Mouse (Mus musculus) spleen, adult 2 months (tissue): ENCODE results near the gene Rpl12. TPM values are rescaled to one million over a fixed set of nuclear protein-coding genes. Genes with fewer than 3 reads are reported as not detected.

Source experiments
- DNase-seq, 2 experiments: peaks; one replicate each; pipeline versions ENCODE4 v3.0.0 to v3.0.0-alpha.2; 2012 to 2021; ENCODE audit warnings: low spot score in 2 of 2, low read depth in 1 of 2
- H3K27ac ChIP-seq: fragments of 200-500 bp; 2 replicates; pipeline ENCODE4 v1.5.1; 2012; ENCODE audit warnings: low read length, inconsistent platforms; ENCODE audit not compliant: insufficient read depth
- H3K27me3 ChIP-seq: fragments of 200-500 bp; 2 replicates; pipeline ENCODE4 v1.6.1; 2012; ENCODE audit warnings: mild to moderate bottlenecking, moderate library complexity, low read length, inconsistent platforms; ENCODE audit not compliant: control insufficient read depth, insufficient read depth
- H3K36me3 ChIP-seq: fragments of 200-500 bp; 2 replicates; pipeline ENCODE4 v1.6.1; 2012; ENCODE audit warnings: mild to moderate bottlenecking, low read length, inconsistent platforms; ENCODE audit not compliant: control insufficient read depth, insufficient read depth
- H3K4me1 ChIP-seq: fragments of 200-500 bp; 2 replicates; pipeline ENCODE4 v1.6.1; 2011; ENCODE audit warnings: inconsistent platforms; ENCODE audit not compliant: control insufficient read depth, insufficient read depth, insufficient read length
- H3K4me3 ChIP-seq: fragments of 200-500 bp; 2 replicates; pipeline ENCODE4 v1.5.1; 2011; ENCODE audit warnings: mild to moderate bottlenecking, inconsistent platforms; ENCODE audit not compliant: insufficient read depth, insufficient read length; ENCODE audit errors: extremely low read depth
- CTCF ChIP-seq: fragments of 200-500 bp; IDR thresholded peaks from 2 replicates; pipeline ENCODE4 v1.5.1; 2011; ENCODE audit warnings: mild to moderate bottlenecking, inconsistent platforms; ENCODE audit not compliant: insufficient read depth, insufficient read length, insufficient replicate concordance; ENCODE audit errors: extremely low read depth
- POLR2A ChIP-seq: fragments of 200-500 bp; IDR thresholded peaks from 2 replicates; pipeline ENCODE4 v1.6.1; 2011; ENCODE audit warnings: low read depth, low read length, inconsistent platforms
- WGBS: fragments of 180-500 bp; shearing (Covaris S2); methylation state at CpG from one replicate; pipeline ENCODE4 v1.1.7; 2018; 5-methylcytosine and 5-hydroxymethylcytosine counted together
- polyA plus RNA-seq: library from polyadenylated mRNA; depleted of rRNA; stranded (reverse); fragments of >200 nt; gene quantifications from 2 replicates; pipeline ENCODE4 v1.2.3, GENCODE M21; 2012

Rpl12 gene
- polyA plus RNA-seq, 1 experiment = 627 TPM

GRCm38 (mm10) chr2:32921235-32921634, 40.1 kb upstream of the Rpl12 start:
- no peak for DNase-seq
- H3K36me3 ChIP-seq = no peaks in the 10 kb centered on the region

DNA sequence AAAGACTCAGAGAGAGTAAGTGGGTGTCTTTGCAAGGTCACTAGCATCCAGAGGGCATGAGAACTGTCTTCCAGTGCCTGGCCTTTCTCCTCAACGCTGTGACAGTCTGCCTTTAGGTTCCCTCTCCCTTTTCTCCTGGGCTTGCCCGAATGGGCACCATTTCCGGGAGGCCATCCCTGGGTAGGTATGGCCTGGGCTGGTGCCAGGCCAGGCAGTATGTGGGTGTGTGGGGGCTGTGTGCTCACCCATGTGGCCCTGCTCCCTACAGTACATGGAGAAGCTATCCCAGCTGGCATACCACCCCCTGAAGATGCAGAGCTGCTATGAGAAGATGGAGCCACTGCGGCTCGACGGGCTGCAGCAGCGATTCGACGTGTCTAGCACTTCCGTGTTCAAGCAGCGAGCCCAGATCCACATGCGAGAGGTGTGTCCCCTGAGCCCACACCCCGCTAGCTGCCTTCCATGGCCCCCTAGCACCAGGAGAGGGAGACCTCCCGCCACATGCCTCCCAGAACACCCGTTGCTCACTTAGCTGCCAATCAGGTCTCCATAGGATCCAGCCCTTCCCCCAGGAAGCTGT, 39.5 kb upstream of the Rpl12 start:
- H3K4me3 ChIP-seq = no peak overlapping the region
- H3K27me3 ChIP-seq = no peaks in the 10 kb centered on the region
- no peaks in the 10 kb centered on the region; the same call in 1 of the 2 replicates for H3K4me1 ChIP-seq
- no peak for DNase-seq
- H3K36me3 ChIP-seq = no peaks in the 10 kb centered on the region
- H3K27ac ChIP-seq = no peak overlapping the region
- TF ChIP-seq CTCF = no peak
- 94% methylated on average over 15 of the region's 15 CpGs for WGBS

More at GRCm38 (mm10) chr2:32921235-32921634, 40.1 kb upstream of the Rpl12 start:
- Histone ChIP-seq H3K4me3 (no peak overlapping the region), H3K27ac (no peak overlapping the region), H3K27me3 (no peaks in the 10 kb centered on the region), H3K4me1 (no peaks in the 10 kb centered on the region; the same call in 1 of the 2 replicates)
- TF ChIP-seq POLR2A = no peak
- TF ChIP-seq CTCF = no peak
- 74% methylated on average over 7 of the region's 7 CpGs for WGBS

DNA sequence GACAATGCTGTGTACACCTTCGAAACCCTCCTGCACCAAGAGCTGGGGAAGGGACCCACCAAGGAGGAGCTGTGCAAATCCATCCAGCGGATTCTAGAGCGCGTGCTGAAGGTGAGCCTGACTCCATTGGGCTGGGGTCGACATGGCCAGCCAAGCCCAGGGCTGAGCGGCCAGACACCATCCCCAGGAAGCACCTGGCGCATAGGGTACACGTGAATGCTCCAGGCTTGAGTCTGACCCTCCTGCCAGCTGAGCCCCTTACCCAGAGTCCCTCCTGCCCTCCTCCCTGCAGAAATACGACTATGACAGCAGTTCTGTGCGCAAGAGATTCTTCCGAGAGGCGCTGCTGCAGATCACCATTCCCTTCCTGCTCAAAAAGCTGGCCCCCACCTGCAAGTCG, 38.8 kb upstream of the Rpl12 start:
- WGBS = 92% methylated on average over 13 of the region's 13 CpGs
- no peak overlapping the region for H3K27ac ChIP-seq
- DNase-seq = no peak
- H3K27me3 ChIP-seq = no peaks in the 10 kb centered on the region
- no peaks in the 10 kb centered on the region for H3K36me3 ChIP-seq
- TF ChIP-seq POLR2A (no peak), CTCF (no peak)
- H3K4me3 ChIP-seq = no peak overlapping the region
- H3K4me1 ChIP-seq = no peaks in the 10 kb centered on the region

DNA sequence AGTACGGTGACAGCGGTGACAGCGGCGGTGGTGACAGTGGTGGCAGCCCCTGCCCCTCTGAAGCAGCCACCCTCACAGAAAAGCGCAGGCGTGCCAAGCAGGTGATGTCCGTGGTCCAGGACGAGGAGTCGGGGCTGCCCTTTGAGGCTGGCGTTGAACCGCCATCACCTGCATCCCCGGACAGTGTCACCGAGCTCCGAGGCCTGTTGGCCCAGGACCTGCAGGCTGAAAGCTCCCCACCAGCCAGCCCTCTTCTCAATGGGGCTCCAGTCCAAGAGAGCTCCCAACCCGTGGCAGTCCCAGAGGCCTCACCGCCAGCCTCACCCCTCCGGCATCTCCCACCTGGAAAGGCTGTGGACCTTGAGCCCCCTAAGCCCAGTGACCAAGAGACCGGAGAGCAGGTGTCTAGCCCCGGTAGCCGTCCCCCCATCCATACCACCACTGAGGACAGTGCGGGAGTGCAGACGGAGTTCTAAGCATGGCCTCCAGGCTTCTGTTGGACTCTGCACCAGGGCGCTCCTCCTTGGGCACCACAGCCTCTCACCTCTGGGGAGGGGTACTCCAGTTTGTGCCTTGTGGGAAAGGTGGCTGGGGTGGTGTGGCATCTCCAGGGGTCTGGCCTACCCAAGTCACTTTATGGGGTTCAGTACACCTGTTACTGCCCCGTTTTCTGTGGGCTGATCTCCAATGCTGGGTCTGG, 37.7 kb upstream of the Rpl12 start:
- no peak overlapping the region for H3K4me3 ChIP-seq
- no peak for TF ChIP-seq CTCF
- no peak for TF ChIP-seq POLR2A
- no peak for DNase-seq
- no peaks in the 10 kb centered on the region for H3K4me1 ChIP-seq
- WGBS = 92% methylated on average over 24 of the region's 24 CpGs
- no peak overlapping the region for H3K27ac ChIP-seq
- no peaks in the 10 kb centered on the region for H3K27me3 ChIP-seq
- H3K36me3 ChIP-seq = no peaks in the 10 kb centered on the region; the same call in 1 of the 2 replicates

DNA sequence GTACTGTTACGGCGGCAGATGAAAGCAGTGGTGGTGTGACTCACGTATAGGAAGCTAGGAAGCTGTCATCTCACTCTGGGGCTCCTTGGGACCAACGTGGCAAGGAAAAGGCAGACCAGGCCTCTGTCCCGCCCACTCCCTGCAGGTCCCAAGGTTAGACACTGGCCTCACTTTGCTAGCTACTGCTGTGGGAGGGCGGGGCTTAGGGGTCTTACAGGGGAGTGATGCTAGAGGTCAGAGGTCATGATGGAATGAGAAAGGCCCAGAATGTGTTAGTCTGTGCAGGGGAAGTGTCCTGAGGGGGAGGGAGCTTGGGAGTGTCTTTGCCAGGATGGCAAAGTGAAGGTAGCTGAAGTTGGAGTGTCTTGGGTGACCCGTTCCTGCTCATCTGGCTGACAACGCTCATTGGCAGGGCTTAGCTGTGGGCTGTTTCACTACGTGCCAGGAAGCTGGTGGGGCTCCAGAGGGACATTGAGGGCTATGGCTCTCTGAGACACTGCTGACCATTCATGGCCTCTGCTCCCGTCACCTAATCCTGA, 37.0 kb upstream of the Rpl12 start:
- 81% methylated on average over 10 of the region's 10 CpGs for WGBS
- Histone ChIP-seq H3K4me1 (no peaks in the 10 kb centered on the region), H3K27ac (no peak overlapping the region), H3K36me3 (no peaks in the 10 kb centered on the region; the same call in 1 of the 2 replicates), H3K27me3 (no peaks in the 10 kb centered on the region), H3K4me3 (no peak overlapping the region)
- TF ChIP-seq CTCF = no peak
- TF ChIP-seq POLR2A = no peak
- no peak for DNase-seq

- H3K36me3 ChIP-seq = no peaks in the 10 kb centered on the region; the same call in 1 of the 2 replicates
- H3K27me3 ChIP-seq = no peaks in the 10 kb centered on the region
- WGBS = 87% methylated on average over 12 of the region's 12 CpGs
- no peaks in the 10 kb centered on the region for H3K4me1 ChIP-seq
- DNase-seq = no peak
- H3K4me3 ChIP-seq = no peak overlapping the region
- H3K27ac ChIP-seq = no peak overlapping the region
- no peak for TF ChIP-seq POLR2A
- no peak for TF ChIP-seq CTCF
Measured at GRCm38 (mm10) chr2:32926330-32927075, 34.9 kb upstream of the Rpl12 start.
